Mouse (Mus musculus) testis, postnatal 14 days (tissue): Measurements from ENCODE around the gene Bcl6b.

ENCODE experiments used
- DNase-seq: peaks from one replicate; pipeline ENCODE4 v3.0.0; 2021; ENCODE audit warnings: low spot score

Bcl6b gene

DNA sequence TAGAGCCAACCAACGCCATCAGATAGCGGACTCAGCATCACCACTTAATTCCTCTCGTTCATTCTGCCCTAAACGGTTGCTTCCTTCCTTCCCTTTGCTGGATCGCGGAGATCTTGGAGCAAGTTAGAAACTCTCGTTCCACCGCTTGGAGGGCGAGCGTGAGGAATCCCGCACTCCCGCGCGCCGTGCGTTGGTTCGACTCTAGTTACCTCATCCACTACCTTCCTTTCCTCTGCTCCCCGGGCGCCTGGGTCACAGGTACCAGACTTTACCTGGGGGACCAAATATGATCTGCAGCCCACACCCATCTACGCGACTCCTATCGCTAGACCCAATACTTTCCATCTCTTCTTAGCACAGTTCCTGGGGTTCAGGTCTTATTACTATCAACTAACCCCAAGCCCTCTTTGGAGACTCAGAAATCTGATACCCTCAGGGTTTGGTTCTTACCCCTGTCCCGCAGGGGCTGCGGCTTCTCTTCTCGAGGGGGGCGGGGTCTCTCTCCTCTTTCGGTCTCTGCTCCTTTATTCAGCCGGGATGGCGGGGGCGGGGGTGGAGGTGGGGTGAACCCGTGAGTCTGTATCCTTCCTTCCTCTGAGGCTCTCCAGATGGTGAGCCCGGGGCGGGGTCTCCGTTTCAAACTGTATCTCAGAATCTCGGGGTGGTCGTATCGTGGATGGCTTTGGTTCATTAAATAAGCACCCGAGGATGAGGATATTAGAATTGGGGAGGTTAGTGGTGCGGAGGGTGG, at the start of gene Bcl6b:
Gene Bcl6b (minus strand): TSS at position 539 of the 751 bp plus-strand sequence.
- no peak for DNase-seq

- no peak for DNase-seq
Measured at GRCm38 (mm10) chr11:70278961-70279360, 49.4 kb upstream of the Bcl6b start.

- no peak for DNase-seq
Measured at GRCm38 (mm10) chr11:70271641-70272040, 42.0 kb upstream of the Bcl6b start.

DNA sequence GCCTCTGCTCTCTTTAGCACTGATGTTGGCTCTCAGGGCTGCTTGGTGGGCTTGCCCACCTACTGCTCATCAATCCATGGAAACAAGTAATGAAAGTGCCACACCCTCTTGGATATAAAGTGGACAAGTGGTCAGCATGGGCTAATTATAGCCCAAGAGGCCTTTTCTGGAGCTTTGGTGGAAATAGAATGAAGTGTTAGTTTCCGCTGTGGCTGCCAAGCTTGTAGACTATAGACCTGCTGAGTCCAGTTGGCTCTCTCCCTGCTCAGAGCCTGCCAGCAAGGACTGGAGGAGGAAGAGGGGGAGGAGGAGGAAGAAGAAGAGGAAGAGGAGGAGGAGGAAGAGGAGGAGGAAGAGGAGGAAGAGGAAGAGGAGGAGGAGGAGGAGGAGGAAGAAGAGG, 36.8 kb upstream of the Bcl6b start:
- no peak for DNase-seq

DNA sequence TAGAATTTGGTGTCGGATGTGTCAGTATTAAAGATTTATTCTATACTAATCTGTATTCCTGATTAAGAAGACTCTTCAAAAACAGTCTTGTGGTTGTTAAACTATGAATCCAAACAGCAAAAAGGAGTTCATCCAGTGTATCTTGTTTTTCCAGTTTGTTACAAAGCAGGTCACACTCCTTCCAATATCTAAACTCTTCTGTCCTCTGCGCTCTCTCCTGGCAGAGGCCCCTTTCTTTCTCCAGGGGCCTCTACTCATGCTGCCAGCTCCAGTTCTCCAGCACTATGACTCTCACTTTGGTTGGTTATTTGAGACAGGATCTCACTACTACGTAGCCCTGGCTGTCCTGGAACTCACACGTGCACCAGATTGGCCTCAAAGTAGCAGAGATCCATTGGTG, 36.2 kb upstream of the Bcl6b start:
- no peak for DNase-seq

- no peak for DNase-seq
Measured at GRCm38 (mm10) chr11:70265252-70265651, 35.7 kb upstream of the Bcl6b start.

DNA sequence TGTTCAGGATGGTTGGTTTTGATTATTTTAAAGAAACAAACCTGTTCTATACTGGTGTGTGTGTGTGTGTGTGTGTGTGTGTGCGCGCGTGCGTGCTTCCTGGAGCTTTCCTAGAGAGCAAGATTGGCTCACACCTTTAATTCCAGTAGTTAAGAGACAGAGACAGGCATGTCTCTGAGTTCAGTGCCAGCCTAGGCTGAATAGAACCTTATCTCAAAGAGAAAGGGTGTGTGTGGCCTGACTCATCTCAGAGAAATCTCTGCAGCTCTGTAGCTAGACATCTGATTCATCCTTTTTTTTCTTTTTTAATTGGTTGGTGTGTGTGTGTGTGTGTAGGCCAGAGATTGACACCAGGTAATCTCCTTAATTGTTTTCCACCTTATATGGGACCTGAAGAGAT, 29.4 kb upstream of the Bcl6b start:
- no peak for DNase-seq

DNA sequence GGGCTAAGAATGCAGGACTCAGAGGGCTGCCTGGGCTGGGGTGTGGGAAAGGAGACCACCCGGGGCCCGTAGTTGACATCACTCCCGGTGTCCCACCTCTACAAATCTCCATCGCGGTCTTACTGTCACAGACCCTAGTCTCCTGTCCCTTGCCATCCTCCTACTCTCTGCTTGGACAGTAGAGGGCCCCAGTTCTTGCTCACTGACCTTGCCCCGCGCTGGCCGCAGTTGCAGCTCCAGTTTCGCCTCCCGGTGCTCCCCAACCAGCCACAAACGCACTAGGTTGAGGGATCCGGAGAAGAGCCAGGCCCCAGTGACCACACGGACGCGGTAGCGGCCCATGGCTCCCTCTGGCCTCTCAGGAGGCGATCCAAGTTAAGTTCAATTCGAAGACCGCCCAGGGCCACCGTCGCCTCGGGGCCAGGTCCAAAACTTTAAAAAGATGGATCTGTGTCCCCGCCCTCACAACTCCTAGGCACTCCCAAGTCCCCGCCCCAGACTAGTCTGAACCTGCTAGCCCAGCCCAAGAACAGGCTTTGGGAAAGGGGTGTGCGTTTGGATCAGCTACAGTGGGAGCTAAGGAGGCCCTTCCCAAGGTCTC, 25.4 kb upstream of the Bcl6b start, which contains the start of gene Alox12:
Gene Alox12 (minus strand): TSS at position 423 of the 601 bp plus-strand sequence.
- no peak for DNase-seq

GRCm38 (mm10) chr11:70254337-70254736, 24.7 kb upstream of the Bcl6b start:
- DNase-seq = no peak

DNA sequence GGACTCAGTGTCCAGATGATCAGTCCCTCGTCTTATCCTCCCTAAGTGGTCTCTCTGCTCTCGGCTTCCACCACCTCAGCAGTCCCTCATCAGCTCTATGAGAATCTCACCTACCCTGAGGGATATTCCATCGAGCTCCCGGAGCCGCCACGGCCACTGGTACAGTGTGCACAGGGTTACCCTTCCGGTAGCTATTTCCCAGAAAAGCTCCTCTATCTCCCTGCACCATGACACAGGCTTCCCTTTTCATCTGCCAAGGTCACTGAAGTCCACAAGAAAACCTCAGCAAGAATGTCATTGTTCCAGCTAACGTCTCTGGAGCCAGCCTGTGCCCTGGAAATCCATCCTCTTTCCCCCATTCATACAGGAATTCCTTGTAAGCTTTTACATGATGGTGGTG, 22.3 kb upstream of the Bcl6b start:
- no peak for DNase-seq

- no peak for DNase-seq
Measured at GRCm38 (mm10) chr11:70250150-70250549, 20.6 kb upstream of the Bcl6b start.

DNA sequence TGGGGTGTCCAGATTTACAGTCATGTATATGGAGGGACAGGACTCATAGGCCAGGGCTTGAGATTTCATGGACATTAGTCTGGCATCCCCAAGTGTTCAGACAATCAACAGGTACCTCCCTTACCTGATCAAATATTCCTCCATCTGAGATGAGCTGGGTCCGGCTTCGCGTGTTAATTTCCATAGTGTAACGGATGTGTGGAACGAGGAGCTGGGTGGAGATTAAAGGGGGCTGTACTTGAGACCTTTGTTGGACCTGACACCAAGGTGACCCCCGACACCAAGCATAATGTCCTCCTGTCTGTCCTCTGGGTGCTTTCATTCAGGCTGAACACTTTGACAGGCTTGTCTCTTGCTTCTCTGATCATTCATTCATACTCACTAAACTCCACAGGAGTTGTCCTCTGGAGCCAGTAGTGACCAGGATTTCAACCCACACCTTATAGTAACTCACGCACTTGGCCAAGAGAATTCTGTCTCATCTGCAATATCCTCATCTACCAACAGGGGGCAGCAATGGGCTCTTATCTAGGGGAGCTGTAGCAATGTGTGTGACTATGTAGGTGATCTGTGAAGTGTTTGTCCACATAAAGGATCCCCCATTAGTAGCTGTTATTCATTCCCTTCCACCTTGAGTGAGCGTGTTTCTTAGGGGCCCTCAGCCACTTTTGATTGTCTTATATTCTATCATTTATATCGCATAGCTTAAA, 17.7 kb upstream of the Bcl6b start:
- DNase-seq = no peak

DNA sequence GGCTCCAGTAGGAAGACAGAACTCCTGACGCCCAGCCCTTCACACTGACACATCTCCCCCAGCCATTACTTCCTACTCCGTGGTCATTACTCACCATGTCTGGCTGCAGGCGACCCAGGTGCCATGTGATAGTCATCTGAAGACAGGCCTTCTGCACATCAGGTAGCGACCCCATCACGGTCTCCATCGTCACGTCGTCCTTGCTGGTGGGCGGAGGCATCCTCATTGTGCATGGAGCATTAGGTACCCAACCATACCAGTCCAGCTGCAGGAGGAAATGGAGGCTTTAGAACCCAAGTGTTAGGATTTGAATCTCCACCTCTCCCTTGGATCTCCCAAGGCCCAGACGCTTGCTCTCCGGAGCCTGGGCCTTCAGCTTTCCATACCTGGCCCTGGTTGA, 13.0 kb upstream of the Bcl6b start:
- DNase-seq = no peak

GRCm38 (mm10) chr11:70239541-70240279, 10.1 kb upstream of the Bcl6b start, which contains the start of the genes Gm21988 and Rnasek:
Gene Gm21988 (minus strand): TSS chr11:70239830.
Gene Rnasek (minus strand): TSS chr11:70239842.
- DNase-seq = peak; percentile 76

GRCm38 (mm10) chr11:70238591-70239440, 9.2 kb upstream of the Bcl6b start:
- DNase-seq = no peak

DNA sequence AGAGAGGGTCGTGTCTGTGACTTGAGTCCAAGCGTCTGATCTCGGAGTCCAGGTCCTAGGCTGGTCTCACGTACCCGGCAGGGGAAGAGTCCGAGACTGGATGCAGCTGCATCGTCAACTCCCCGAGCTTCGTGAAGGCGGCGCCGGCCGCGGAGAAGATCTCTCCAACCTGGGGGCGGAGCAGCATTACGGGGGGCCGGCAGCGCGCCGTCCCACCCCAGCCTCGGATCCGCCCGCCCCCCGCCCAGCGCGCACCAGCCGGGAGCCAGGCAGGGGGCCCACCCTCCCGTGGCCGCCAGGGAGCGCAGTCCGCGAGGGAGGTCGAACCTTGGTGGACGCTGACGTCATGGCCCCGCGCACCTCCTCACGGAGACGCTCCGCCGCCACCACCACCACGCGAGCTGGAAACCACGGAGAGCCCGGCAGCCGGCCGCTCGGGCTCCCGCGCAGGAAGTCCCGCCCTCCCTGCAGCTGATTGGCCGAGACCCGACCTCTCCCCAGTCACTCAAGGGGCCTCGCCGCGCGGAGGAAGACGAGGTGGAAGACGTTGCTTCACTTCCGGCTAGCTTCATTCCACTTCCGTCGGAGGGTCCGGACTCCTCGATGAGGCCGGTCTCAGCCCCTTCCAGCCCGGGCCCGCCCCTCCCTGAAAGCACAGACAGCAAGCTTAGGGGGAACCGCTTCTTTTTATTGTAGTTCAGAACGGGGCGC, 8.0 kb upstream of the Bcl6b start, which contains the start of gene 0610010K14Rik:
Gene 0610010K14Rik (minus strand): TSS at position 458 of the 711 bp plus-strand sequence.
- DNase-seq = peak; percentile 97

- no peak for DNase-seq
Measured at GRCm38 (mm10) chr11:70236717-70237116, 7.1 kb upstream of the Bcl6b start.

DNA sequence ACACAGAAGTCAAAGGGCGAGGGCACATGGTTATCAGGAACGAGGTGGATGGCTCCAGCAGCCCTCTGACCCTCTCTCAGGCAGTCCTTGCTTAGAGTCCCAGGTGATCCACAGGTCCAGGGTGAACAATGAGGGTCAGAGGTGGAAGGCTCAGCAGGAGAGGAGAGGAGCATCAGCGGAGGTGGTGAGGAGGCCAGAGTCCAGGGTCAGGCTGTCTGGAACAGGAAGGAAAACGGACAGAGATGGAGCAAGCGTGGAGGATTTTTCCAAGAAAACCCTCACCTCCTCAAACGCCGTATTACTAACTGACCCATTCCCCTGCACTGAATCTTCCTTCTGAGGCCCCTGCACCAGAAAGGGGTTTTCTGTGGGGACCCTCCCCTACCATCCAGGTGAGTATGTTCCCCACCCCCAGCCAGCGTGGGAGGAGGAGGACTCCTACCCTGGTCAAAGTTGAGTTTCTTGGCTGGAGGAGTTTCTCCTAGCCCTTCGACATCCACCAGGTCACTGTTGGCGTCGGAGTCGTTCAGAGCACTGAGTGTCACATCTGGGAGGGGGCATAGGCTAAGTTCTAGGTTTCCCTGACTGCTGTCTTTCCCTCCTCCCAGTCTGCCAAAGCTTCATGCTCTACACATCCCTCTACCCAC, 5.8 kb upstream of the Bcl6b start:
- DNase-seq = no peak

- no peak for DNase-seq
Measured at GRCm38 (mm10) chr11:70234497-70234896, 4.9 kb upstream of the Bcl6b start.

- DNase-seq = peak; percentile 59
Measured at GRCm38 (mm10) chr11:70234037-70234436, 4.4 kb upstream of the Bcl6b start.
